In genomic region chr12:12941661-12942363, GRCm38 (mm10) we compare ENCODE assay signal across 8 mouse cellular contexts. TPM values are rescaled to one million over a fixed set of nuclear protein-coding genes. Genes with fewer than 3 reads are reported as not detected.
DNase-seq lines count a peak whose midpoint lies in the region; ATAC-seq and TF ChIP-seq lines count a peak whose summit lies in the region.

TSS of gene Mycn (minus strand) at chr12:12941914.

- H3K27me3 ChIP-seq in forebrain, embryonic 13.5 days = no peaks in the 10 kb centered on the region
- 0 out of 2 replicates have a peak, but pooled peaks cover 4% of the 10 kb centered on the region for H3K27me3 ChIP-seq in heart, postnatal 0 days (ENCODE audit: control insufficient read depth, insufficient read depth, low read length)
- peaks cover 39% of the 10 kb centered on the region for H3K27me3 ChIP-seq in liver, postnatal 0 days (ENCODE audit: insufficient read depth, low read length)

- ATAC-seq in forebrain, embryonic 13.5 days = peak; percentile 78
- peak; percentile 72 for ATAC-seq in heart, postnatal 0 days (ENCODE audit: insufficient read depth, low read depth)
- ATAC-seq in liver, postnatal 0 days = peak; percentile 62

- H3K9ac ChIP-seq in forebrain, embryonic 13.5 days = peak within 1 kb of the TSS; percentile 99
- H3K9ac ChIP-seq in heart, postnatal 0 days (replicated peaks; ENCODE audit: low read depth, low read length) = peak within 1 kb of the TSS; percentile 71
- H3K9ac ChIP-seq in liver, postnatal 0 days (replicated peaks) = peak within 1 kb of the TSS; percentile 64

- under 1% methylated on average over 37 of the region's 38 CpGs for whole genome bisulfite sequencing in forebrain, embryonic 13.5 days
- 1% methylated on average over 33 of the region's 38 CpGs for WGBS in heart, postnatal 0 days
- WGBS in liver, postnatal 0 days (ENCODE audit: insufficient replicate concordance) = 1% methylated on average over 34 of the region's 38 CpGs

- peak within 1 kb of the TSS; percentile 97 for H3K27ac ChIP-seq in forebrain, embryonic 13.5 days
- H3K27ac ChIP-seq in heart, postnatal 0 days (ENCODE audit: low read depth) = peak within 1 kb of the TSS; percentile 72
- no peak within 1 kb of the TSS for H3K27ac ChIP-seq in liver, postnatal 0 days (ENCODE audit: low read depth)

- H3K4me3 ChIP-seq in forebrain, embryonic 13.5 days = peak within 1 kb of the TSS; percentile 98
- peak within 1 kb of the TSS; percentile 82 for H3K4me3 ChIP-seq in heart, postnatal 0 days (ENCODE audit: low read depth, low read length)
- peak within 1 kb of the TSS; percentile 64 for H3K4me3 ChIP-seq in liver, postnatal 0 days (ENCODE audit: low read depth, low read length)

- peak within 1 kb of the TSS; percentile 91 for H3K4me2 ChIP-seq in forebrain, embryonic 13.5 days
- peak within 1 kb of the TSS; percentile 84 for H3K4me2 ChIP-seq in heart, postnatal 0 days (ENCODE audit: low read depth, low read length)
- H3K4me2 ChIP-seq in liver, postnatal 0 days (ENCODE audit: low read depth, low read length) = peak within 1 kb of the TSS; percentile 89

- TF ChIP-seq CTCF in heart, postnatal 0 days (IDR thresholded peaks at IDR 0.05; ENCODE audit: low read depth) = no peak
- no peak for TF ChIP-seq CTCF in liver, postnatal 0 days (IDR thresholded peaks at IDR 0.05; ENCODE audit: low read depth)

- H3K4me1 ChIP-seq in forebrain, embryonic 13.5 days = peaks cover 20% of the 10 kb centered on the region
- peaks cover 6% of the 10 kb centered on the region; the same call in 1 of the 2 replicates for H3K4me1 ChIP-seq in heart, postnatal 0 days (ENCODE audit: control insufficient read depth, insufficient read depth)
- peaks cover 12% of the 10 kb centered on the region for H3K4me1 ChIP-seq in liver, postnatal 0 days (ENCODE audit: insufficient read depth)

- peak; percentile 25 for DNase-seq in CD4-positive helper T cell, adult 2 months (ENCODE audit: low read depth, low spot score)
- peak; percentile 90 for DNase-seq in brain, adult 2 months (ENCODE audit: low read depth, low spot score)
- DNase-seq in heart, postnatal 0 days (ENCODE audit: low spot score) = peak; percentile 90
- peak; percentile 82 to 84 for DNase-seq in kidney, postnatal 36 days
- DNase-seq in liver, postnatal 0 days = peak; percentile 72
- DNase-seq in ovary, adult 18-20 months (ENCODE audit: low spot score) = peak; percentile 74
- peak; percentile 59 to 69 for DNase-seq in thymus, postnatal 36 days

- H3K36me3 ChIP-seq in forebrain, embryonic 13.5 days (ENCODE audit: poor library complexity, severe bottlenecking) = peaks cover 24% of the 10 kb centered on the region
- H3K36me3 ChIP-seq in heart, postnatal 0 days (replicated peaks; ENCODE audit: control insufficient read depth, insufficient read depth, low read length) = peaks cover 9% of the 10 kb centered on the region
- 0 out of 2 replicates have a peak, but pooled peaks cover 3% of the 10 kb centered on the region for H3K36me3 ChIP-seq in liver, postnatal 0 days (replicated peaks; ENCODE audit: insufficient read depth, low read length)

- H3K9me3 ChIP-seq in forebrain, embryonic 13.5 days (replicated peaks) = no peaks in the 10 kb centered on the region
- no peaks in the 10 kb centered on the region for H3K9me3 ChIP-seq in heart, postnatal 0 days (replicated peaks; ENCODE audit: control insufficient read depth, low read length)
- H3K9me3 ChIP-seq in liver, postnatal 0 days (ENCODE audit: low read length) = no peaks in the 10 kb centered on the region

- TF ChIP-seq EP300 in heart, postnatal 0 days (IDR thresholded peaks at IDR 0.05; ENCODE audit: low read depth) = no peak
- TF ChIP-seq EP300 in liver, postnatal 0 days (IDR thresholded peaks at IDR 0.05; ENCODE audit: low read depth) = no peak

RNA-seq across cellular contexts. Expression of gene Mycn, which starts in this region (rescaled TPM):
- 110 and 114 TPM in 2 replicates for polyA plus RNA-seq in forebrain, embryonic 13.5 days (2015; fragmentation: Nextera tagmentation; extraction: Ambion mirVana)
- total RNA-seq in heart, postnatal 0 days (2014; rRNA removed; ENCODE audit: low replicate concordance) = 9.4 and 10.5 TPM in 2 replicates
- 8.7 and 10.7 TPM in 2 replicates for polyA plus RNA-seq in heart, postnatal 0 days (2015; fragmentation: Nextera tagmentation; extraction: Ambion mirVana)
- polyA plus RNA-seq in liver, postnatal 0 days (2015; fragmentation: Nextera tagmentation; extraction: Ambion mirVana) = 1.2 and 1.3 TPM in 2 replicates

Comparison
In these comparisons a context has a peak if more than half of its experiments do, and no peak if none do; other contexts are left out.
1. DNase-seq: peak in every context shown above with its lines; median percentile 90 in brain, adult 2 months; 90 in heart, postnatal 0 days; 83 in kidney, postnatal 36 days; 74 in ovary, adult 18-20 months; 72 in liver, postnatal 0 days; 64 in thymus, postnatal 36 days; 25 in CD4-positive helper T cell, adult 2 months.